Mouse (Mus musculus): ENCODE results near the gene Pgk2. TPM values are rescaled to one million over a fixed set of nuclear protein-coding genes. Genes with fewer than 3 reads are reported as not detected.
"Not testable (repeated sequence)": the region's sequence is repeated elsewhere in the genome, so short reads cannot be mapped to it uniquely, and the experiment has no call there.

The Pgk2 gene
- total RNA-seq (2014; fragmentation: Nextera tagmentation) (not detected in 2 replicates), total RNA-seq (2017) (0.11 TPM in 1 of 2 replicates, not detected in the other), polyA plus RNA-seq (2012) (not detected in 2 replicates)

- Histone ChIP-seq H3K4me3 (ENCODE audit: low read depth, low read length) (no peak within 1 kb of the TSS), H3K36me3 (replicated peaks) (no peaks in the 10 kb centered on the region), H3K27me3 (ENCODE audit: insufficient read depth, low read length) (no peaks in the 10 kb centered on the region), H3K9me3 (replicated peaks) (no peaks in the 10 kb centered on the region), H3K4me1 (ENCODE audit: insufficient read depth, low read depth, low read length) (no peaks in the 10 kb centered on the region)
- ATAC-seq (ENCODE audit: extremely low read depth, insufficient number of reproducible peaks, low FRiP score, poor library complexity, severe bottlenecking), result no peak
- no peak for DNase-seq (ENCODE audit: low spot score)
- TF ChIP-seq POLR2AphosphoS5 (IDR thresholded peaks at IDR 0.05; ENCODE audit: insufficient replicate concordance, low read depth, low read length) (no peak), GATA2 (IDR thresholded peaks at IDR 0.05; ENCODE audit: borderline replicate concordance, low read depth, low read length) (no peak), CTCF (IDR thresholded peaks at IDR 0.05; ENCODE audit: low read depth, low read length) (no peak)
Measured at GRCm38 (mm10) chr17:40208540-40208939, at the start of gene Pgk2. Pgk2 (minus strand) TSS chr17:40208640.

- no peak for DNase-seq (ENCODE audit: low spot score)
- no peak overlapping the region for H3K4me3 ChIP-seq (ENCODE audit: low read depth, low read length)
- H3K36me3 ChIP-seq (replicated peaks), result no peaks in the 10 kb centered on the region
- no peaks in the 10 kb centered on the region for H3K9me3 ChIP-seq (replicated peaks)
- no peak for TF ChIP-seq GATA2 (IDR thresholded peaks at IDR 0.05; ENCODE audit: borderline replicate concordance, low read depth, low read length)
- TF ChIP-seq TAL1 (conservative IDR thresholded peaks at IDR 0.05; ENCODE audit: low read depth, low read length), result no peak
- no peak for TF ChIP-seq CTCF (IDR thresholded peaks at IDR 0.05; ENCODE audit: low read depth, low read length)
- no peak for TF ChIP-seq POLR2AphosphoS5 (IDR thresholded peaks at IDR 0.05; ENCODE audit: insufficient replicate concordance, low read depth, low read length)
- TF ChIP-seq GATA1 (IDR thresholded peaks at IDR 0.05; ENCODE audit: borderline replicate concordance, low read length), result no peak
- ATAC-seq (ENCODE audit: extremely low read depth, insufficient number of reproducible peaks, low FRiP score, poor library complexity, severe bottlenecking), result no peak
- no peaks in the 10 kb centered on the region for H3K27me3 ChIP-seq (ENCODE audit: insufficient read depth, low read length)
- no peaks in the 10 kb centered on the region for H3K4me1 ChIP-seq (ENCODE audit: insufficient read depth, low read depth, low read length)
Measured at GRCm38 (mm10) chr17:40252487-40252886, 44.0 kb upstream of the Pgk2 start.

- DNase-seq (ENCODE audit: low spot score) (no peak), ATAC-seq (ENCODE audit: extremely low read depth, insufficient number of reproducible peaks, low FRiP score, poor library complexity, severe bottlenecking) (no peak)
- H3K27me3 ChIP-seq (ENCODE audit: insufficient read depth, low read length), result no peaks in the 10 kb centered on the region
- no peaks in the 10 kb centered on the region for H3K36me3 ChIP-seq (replicated peaks)
- TF ChIP-seq GATA2 (IDR thresholded peaks at IDR 0.05; ENCODE audit: borderline replicate concordance, low read depth, low read length), result no peak
- no peak for TF ChIP-seq TAL1 (conservative IDR thresholded peaks at IDR 0.05; ENCODE audit: low read depth, low read length)
- TF ChIP-seq CTCF (IDR thresholded peaks at IDR 0.05; ENCODE audit: low read depth, low read length), result no peak
- no peak for TF ChIP-seq POLR2AphosphoS5 (IDR thresholded peaks at IDR 0.05; ENCODE audit: insufficient replicate concordance, low read depth, low read length)
- TF ChIP-seq GATA1 (IDR thresholded peaks at IDR 0.05; ENCODE audit: borderline replicate concordance, low read length), result no peak
- H3K4me1 ChIP-seq (ENCODE audit: insufficient read depth, low read depth, low read length), result no peaks in the 10 kb centered on the region
- H3K9me3 ChIP-seq (replicated peaks), result no peaks in the 10 kb centered on the region
- H3K4me3 ChIP-seq (ENCODE audit: low read depth, low read length), result no peak within 1 kb of the TSS
Measured at GRCm38 (mm10) chr17:40242135-40242534, 33.7 kb upstream of the Pgk2 start, which contains the start of gene Crisp3. Crisp3 (minus strand) TSS chr17:40242288.

GRCm38 (mm10) chr17:40201803-40202202 is 6.6 kb downstream of the Pgk2 start:
- not testable (repeated sequence) for ATAC-seq (ENCODE audit: extremely low read depth, insufficient number of reproducible peaks, low FRiP score, poor library complexity, severe bottlenecking); H3K4me1 ChIP-seq (ENCODE audit: insufficient read depth, low read depth, low read length); DNase-seq (ENCODE audit: low spot score); H3K4me3 ChIP-seq (ENCODE audit: low read depth, low read length); H3K9me3 ChIP-seq (replicated peaks); H3K27me3 ChIP-seq (ENCODE audit: insufficient read depth, low read length); H3K36me3 ChIP-seq (replicated peaks)

DNA sequence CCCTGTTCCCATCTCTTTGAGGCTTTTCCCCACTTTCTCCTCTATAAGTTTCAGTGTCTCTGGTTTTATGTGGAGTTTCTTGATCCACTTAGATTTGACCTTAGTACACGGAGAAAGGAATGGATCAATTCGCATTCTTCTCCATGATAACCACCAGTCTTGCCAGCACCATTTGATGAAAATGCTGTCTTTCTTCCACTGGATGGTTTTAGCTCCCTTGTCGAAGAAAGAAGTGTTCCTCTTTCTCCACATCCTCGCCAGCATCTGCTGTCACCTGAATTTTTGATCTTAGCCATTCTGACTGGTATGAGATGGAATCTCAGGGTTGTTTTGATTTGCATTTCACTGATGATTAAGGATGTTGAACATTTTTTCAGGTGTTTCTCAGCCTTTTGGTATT is 18.2 kb downstream of the Pgk2 start:
- DNase-seq (ENCODE audit: low spot score); H3K9me3 ChIP-seq (replicated peaks); H3K4me1 ChIP-seq (ENCODE audit: insufficient read depth, low read depth, low read length); H3K4me3 ChIP-seq (ENCODE audit: low read depth, low read length); H3K36me3 ChIP-seq (replicated peaks); H3K27me3 ChIP-seq (ENCODE audit: insufficient read depth, low read length); ATAC-seq (ENCODE audit: extremely low read depth, insufficient number of reproducible peaks, low FRiP score, poor library complexity, severe bottlenecking): not testable (repeated sequence)

- H3K36me3 ChIP-seq (replicated peaks); H3K27me3 ChIP-seq (ENCODE audit: insufficient read depth, low read length); H3K9me3 ChIP-seq (replicated peaks); H3K4me1 ChIP-seq (ENCODE audit: insufficient read depth, low read depth, low read length); DNase-seq (ENCODE audit: low spot score); H3K4me3 ChIP-seq (ENCODE audit: low read depth, low read length); ATAC-seq (ENCODE audit: extremely low read depth, insufficient number of reproducible peaks, low FRiP score, poor library complexity, severe bottlenecking): not testable (repeated sequence)
Measured at GRCm38 (mm10) chr17:40157729-40158359, 50.6 kb downstream of the Pgk2 start.

Other genes starting within 250 kb of the Pgk2 start
- not detected in 2 replicates for gene AC192777.2, start 113.2 kb downstream of the Pgk2 start, total RNA-seq (2014; fragmentation: Nextera tagmentation)
- not detected in 2 replicates for gene AC192777.2, start 113.2 kb downstream of the Pgk2 start, total RNA-seq (2017)
- not detected in 2 replicates for gene AC192777.2, start 113.2 kb downstream of the Pgk2 start, polyA plus RNA-seq (2012)
- gene Crisp3, start 33.6 kb upstream of the Pgk2 start, total RNA-seq (2014; fragmentation: Nextera tagmentation), result 1.2 and 4.3 TPM in 2 replicates
- gene Crisp3, start 33.6 kb upstream of the Pgk2 start, total RNA-seq (2017), result 1.4 and 1.6 TPM in 2 replicates
- gene Crisp3, start 33.6 kb upstream of the Pgk2 start, polyA plus RNA-seq (2012), result not detected in 2 replicates
- 2.2 and 3.2 TPM in 2 replicates for gene Crisp1, start 110.6 kb upstream of the Pgk2 start, total RNA-seq (2014; fragmentation: Nextera tagmentation)
- gene Crisp1, start 110.6 kb upstream of the Pgk2 start, total RNA-seq (2017), result 0.46 and 0.60 TPM in 2 replicates
- not detected in 2 replicates for gene Crisp1, start 110.6 kb upstream of the Pgk2 start, polyA plus RNA-seq (2012)